Mouse (Mus musculus): Measurements from ENCODE around the gene Mapk8. TPM values are rescaled to one million over a fixed set of nuclear protein-coding genes. Genes with fewer than 3 reads are reported as not detected.
A peak's percentile ranks its signal among the peaks of the same experiment; 100 is the strongest.

Gene Mapk8
- polyA plus RNA-seq, 1 experiment from 2014 or later = 3.1 TPM

GRCm38 (mm10) chr14:33366891-33367777 lies 79.8 kb downstream of the Mapk8 start:
- no peaks in the 10 kb centered on the region for H3K27me3 ChIP-seq (ENCODE audit: insufficient read depth, low read length)
- TF ChIP-seq EP300 (IDR thresholded peaks at IDR 0.05; ENCODE audit: low read depth) (no peak), CTCF (IDR thresholded peaks at IDR 0.05; ENCODE audit: low read depth) (no peak)
- H3K4me1 ChIP-seq (ENCODE audit: insufficient read depth) = 0 out of 2 replicates have a peak, but pooled peaks cover 3% of the 10 kb centered on the region
- no peak overlapping the region for H3K4me3 ChIP-seq (ENCODE audit: low read depth, low read length)
- H3K27ac ChIP-seq (ENCODE audit: low read depth) = no peak overlapping the region
- 81% methylated on average over 30 of the region's 30 CpGs for WGBS (ENCODE audit: insufficient replicate concordance)
- H3K36me3 ChIP-seq (replicated peaks; ENCODE audit: insufficient read depth, low read length) = no peaks in the 10 kb centered on the region
- no peaks in the 10 kb centered on the region for H3K9me3 ChIP-seq (ENCODE audit: low read length)
- no peak overlapping the region for H3K4me2 ChIP-seq (ENCODE audit: low read depth, low read length)
- no peak overlapping the region for H3K9ac ChIP-seq (replicated peaks)
- DNase-seq = no peak
- no peak for ATAC-seq

GRCm38 (mm10) chr14:33364061-33364460 lies 82.9 kb downstream of the Mapk8 start:
- no peak for TF ChIP-seq EP300 (IDR thresholded peaks at IDR 0.05; ENCODE audit: low read depth)
- no peak for TF ChIP-seq CTCF (IDR thresholded peaks at IDR 0.05; ENCODE audit: low read depth)

GRCm38 (mm10) chr14:33363611-33364010 lies 83.3 kb downstream of the Mapk8 start:
- WGBS (ENCODE audit: insufficient replicate concordance) = 57% methylated on average over 5 of the region's 5 CpGs
- H3K4me3 ChIP-seq (ENCODE audit: low read depth, low read length) = no peak overlapping the region

More at GRCm38 (mm10) chr14:33364061-33364460, 82.9 kb downstream of the Mapk8 start:
- no peak for DNase-seq
- no peak for ATAC-seq
- Histone ChIP-seq H3K4me3 (ENCODE audit: low read depth, low read length) (no peak overlapping the region), H3K4me1 (ENCODE audit: insufficient read depth) (0 out of 2 replicates have a peak, but pooled peaks cover 3% of the 10 kb centered on the region), H3K4me2 (ENCODE audit: low read depth, low read length) (no peak overlapping the region), H3K36me3 (replicated peaks; ENCODE audit: insufficient read depth, low read length) (no peaks in the 10 kb centered on the region), H3K27me3 (ENCODE audit: insufficient read depth, low read length) (no peaks in the 10 kb centered on the region), H3K9me3 (ENCODE audit: low read length) (no peaks in the 10 kb centered on the region), H3K27ac (ENCODE audit: low read depth) (no peak overlapping the region), H3K9ac (replicated peaks) (no peak overlapping the region)
- 78% methylated on average over 2 of the region's 2 CpGs for WGBS (ENCODE audit: insufficient replicate concordance)

GRCm38 (mm10) chr14:33362807-33363206 lies 84.2 kb downstream of the Mapk8 start:
- peak overlapping the region; percentile 62 for H3K4me2 ChIP-seq (ENCODE audit: low read depth, low read length)
- no peaks in the 10 kb centered on the region for H3K9me3 ChIP-seq (ENCODE audit: low read length)
- WGBS (ENCODE audit: insufficient replicate concordance) = 33% methylated on average over 10 of the region's 10 CpGs
- no peak overlapping the region for H3K4me3 ChIP-seq (ENCODE audit: low read depth, low read length)
- TF ChIP-seq EP300 (IDR thresholded peaks at IDR 0.05; ENCODE audit: low read depth) = no peak
- no peak for TF ChIP-seq CTCF (IDR thresholded peaks at IDR 0.05; ENCODE audit: low read depth)
- H3K9ac ChIP-seq (replicated peaks) = peak overlapping the region; percentile 16; the same call in 1 of the 2 replicates
- H3K27me3 ChIP-seq (ENCODE audit: insufficient read depth, low read length) = no peaks in the 10 kb centered on the region
- no peak for ATAC-seq
- no peaks in the 10 kb centered on the region for H3K36me3 ChIP-seq (replicated peaks; ENCODE audit: insufficient read depth, low read length)
- H3K4me1 ChIP-seq (ENCODE audit: insufficient read depth) = 0 out of 2 replicates have a peak, but pooled peaks cover 3% of the 10 kb centered on the region
- no peak for DNase-seq
- no peak overlapping the region for H3K27ac ChIP-seq (ENCODE audit: low read depth)

More at GRCm38 (mm10) chr14:33363611-33364010, 83.3 kb downstream of the Mapk8 start:
- Histone ChIP-seq H3K36me3 (replicated peaks; ENCODE audit: insufficient read depth, low read length) (no peaks in the 10 kb centered on the region), H3K4me1 (ENCODE audit: insufficient read depth) (0 out of 2 replicates have a peak, but pooled peaks cover 3% of the 10 kb centered on the region), H3K9me3 (ENCODE audit: low read length) (no peaks in the 10 kb centered on the region), H3K4me2 (ENCODE audit: low read depth, low read length) (no peak overlapping the region), H3K27ac (ENCODE audit: low read depth) (no peak overlapping the region), H3K9ac (replicated peaks) (no peak overlapping the region), H3K27me3 (ENCODE audit: insufficient read depth, low read length) (no peaks in the 10 kb centered on the region)
- ATAC-seq (no peak), DNase-seq (peak; percentile 8)
- TF ChIP-seq CTCF (IDR thresholded peaks at IDR 0.05; ENCODE audit: low read depth) = no peak
- no peak for TF ChIP-seq EP300 (IDR thresholded peaks at IDR 0.05; ENCODE audit: low read depth)

DNA sequence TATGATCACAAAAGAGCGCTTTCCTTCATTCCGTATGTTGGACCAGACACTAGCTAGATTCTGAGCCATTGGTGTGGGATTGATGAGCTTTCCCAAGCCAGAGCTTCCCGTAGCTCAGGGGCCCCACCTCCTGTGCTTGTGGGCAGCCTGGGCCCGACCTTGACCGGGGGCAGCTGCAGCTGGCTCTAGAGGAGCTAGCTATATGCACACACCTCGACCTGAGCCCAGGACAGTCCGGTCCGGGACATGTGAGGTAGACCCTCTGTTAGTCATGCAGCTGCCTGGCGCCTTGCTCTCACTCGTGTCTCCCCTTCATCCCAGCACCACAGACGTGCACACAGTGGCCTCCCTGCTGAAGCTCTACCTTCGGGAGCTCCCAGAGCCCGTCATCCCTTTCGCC lies 84.8 kb downstream of the Mapk8 start:
- Histone ChIP-seq H3K4me2 (ENCODE audit: low read depth, low read length) (peak overlapping the region; percentile 62), H3K4me3 (ENCODE audit: low read depth, low read length) (no peak overlapping the region), H3K36me3 (replicated peaks; ENCODE audit: insufficient read depth, low read length) (no peaks in the 10 kb centered on the region), H3K9ac (replicated peaks) (no peak overlapping the region), H3K9me3 (ENCODE audit: low read length) (no peaks in the 10 kb centered on the region), H3K4me1 (ENCODE audit: insufficient read depth) (0 out of 2 replicates have a peak, but pooled peaks cover 3% of the 10 kb centered on the region), H3K27ac (ENCODE audit: low read depth) (no peak overlapping the region), H3K27me3 (ENCODE audit: insufficient read depth, low read length) (no peaks in the 10 kb centered on the region)
- TF ChIP-seq CTCF (IDR thresholded peaks at IDR 0.05; ENCODE audit: low read depth) = no peak
- no peak for TF ChIP-seq EP300 (IDR thresholded peaks at IDR 0.05; ENCODE audit: low read depth)
- WGBS (ENCODE audit: insufficient replicate concordance) = 57% methylated on average over 14 of the region's 14 CpGs
- DNase-seq (no peak), ATAC-seq (0 out of 2 replicates have a peak, but pooled peaks have one; percentile 25)

DNA sequence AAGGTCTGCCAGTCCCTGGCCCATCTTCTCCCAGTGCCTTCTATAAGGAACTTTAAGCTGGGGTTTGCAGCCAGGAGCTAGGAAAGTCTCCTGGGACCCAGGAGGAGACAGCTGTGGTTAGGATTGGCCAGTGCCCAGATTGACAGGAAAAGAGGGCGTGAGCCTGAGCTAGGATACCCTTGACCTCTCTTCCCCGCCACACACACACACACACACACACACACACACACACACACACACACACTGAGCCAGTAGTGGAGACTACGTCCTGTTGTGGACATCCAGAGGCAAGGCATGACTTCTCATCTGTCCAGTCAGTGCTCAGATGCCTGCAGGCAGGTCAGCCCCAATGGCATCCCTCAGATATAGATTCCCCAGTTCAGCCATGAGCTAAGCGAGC lies 85.4 kb downstream of the Mapk8 start:
- Histone ChIP-seq H3K27ac (ENCODE audit: low read depth) (no peak overlapping the region), H3K9ac (replicated peaks) (no peak overlapping the region)
- 20% methylated on average over 3 of the region's 4 CpGs for WGBS (ENCODE audit: insufficient replicate concordance)

More for the DNA sequence above, 85.4 kb downstream of the Mapk8 start:
- TF ChIP-seq EP300 (IDR thresholded peaks at IDR 0.05; ENCODE audit: low read depth) = no peak
- TF ChIP-seq CTCF (IDR thresholded peaks at IDR 0.05; ENCODE audit: low read depth) = no peak
- Histone ChIP-seq H3K36me3 (replicated peaks; ENCODE audit: insufficient read depth, low read length) (no peaks in the 10 kb centered on the region), H3K4me2 (ENCODE audit: low read depth, low read length) (no peak overlapping the region), H3K4me3 (ENCODE audit: low read depth, low read length) (no peak overlapping the region), H3K27me3 (ENCODE audit: insufficient read depth, low read length) (no peaks in the 10 kb centered on the region), H3K9me3 (ENCODE audit: low read length) (no peaks in the 10 kb centered on the region), H3K4me1 (ENCODE audit: insufficient read depth) (0 out of 2 replicates have a peak, but pooled peaks cover 3% of the 10 kb centered on the region)
- DNase-seq (no peak), ATAC-seq (peak; percentile 55)

Data from liver, postnatal 0 days (tissue).